Mouse (Mus musculus): ENCODE measurements around the gene Slc4a8.

DNA sequence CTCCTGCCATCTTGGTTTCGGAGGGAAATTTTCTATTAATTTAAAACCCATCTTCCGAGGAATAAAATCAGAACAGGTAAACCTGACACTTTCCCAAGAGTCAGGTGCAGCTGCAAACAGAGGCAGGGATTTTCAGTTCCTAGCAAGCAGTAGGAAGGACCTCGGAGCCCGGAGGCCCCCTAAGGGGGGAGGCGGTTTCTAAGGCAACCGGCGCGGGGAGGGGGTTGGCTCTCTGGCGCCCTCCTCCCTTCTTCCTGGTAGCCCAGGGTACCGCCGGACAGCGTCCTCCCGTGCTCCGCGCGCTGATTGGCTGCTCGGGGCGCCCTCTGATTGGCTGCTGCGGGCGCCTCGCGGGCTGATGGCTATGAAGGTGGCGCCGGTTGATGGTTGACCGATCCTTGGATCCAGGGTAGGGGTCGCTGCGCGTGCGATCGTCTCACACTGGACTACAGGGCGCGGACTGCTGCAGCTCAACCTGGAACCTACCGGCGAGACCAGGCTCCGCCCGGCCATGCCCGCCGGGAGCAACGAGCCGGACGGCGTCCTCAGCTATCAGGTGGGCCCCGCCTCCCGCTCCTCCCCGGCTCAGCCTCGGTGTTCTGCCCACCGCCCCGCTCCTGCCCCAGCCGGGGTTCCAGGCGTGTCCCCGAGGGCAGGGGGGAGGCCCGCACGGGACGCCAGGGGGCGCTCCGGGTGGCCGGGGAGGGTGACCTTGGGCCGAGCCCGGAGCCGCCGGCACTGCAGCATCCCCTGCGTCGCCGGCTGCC, at the start of gene Slc4a8:
- TF ChIP-seq CTCF (IDR thresholded peaks at IDR 0.05; ENCODE audit: low read depth) (peak; percentile 69), EP300 (optimal IDR thresholded peaks at IDR 0.05) (no peak)
